Mouse (Mus musculus): ENCODE results near the gene Hsd11b2.

GRCm38 (mm10) chr8:105531774-105532173 is 13.2 kb downstream of the Hsd11b2 start:
- TF ChIP-seq CTCF (IDR thresholded peaks at IDR 0.05; ENCODE audit: low read depth) (peak; percentile 79), EP300 (IDR thresholded peaks at IDR 0.05; ENCODE audit: low read depth) (no peak)
